Mouse (Mus musculus): ENCODE data around the gene Hsd17b6.
"Not testable (repeated sequence)": the region's sequence is repeated elsewhere in the genome, so short reads cannot be mapped to it uniquely, and the experiment has no call there.

Gene Hsd17b6

DNA sequence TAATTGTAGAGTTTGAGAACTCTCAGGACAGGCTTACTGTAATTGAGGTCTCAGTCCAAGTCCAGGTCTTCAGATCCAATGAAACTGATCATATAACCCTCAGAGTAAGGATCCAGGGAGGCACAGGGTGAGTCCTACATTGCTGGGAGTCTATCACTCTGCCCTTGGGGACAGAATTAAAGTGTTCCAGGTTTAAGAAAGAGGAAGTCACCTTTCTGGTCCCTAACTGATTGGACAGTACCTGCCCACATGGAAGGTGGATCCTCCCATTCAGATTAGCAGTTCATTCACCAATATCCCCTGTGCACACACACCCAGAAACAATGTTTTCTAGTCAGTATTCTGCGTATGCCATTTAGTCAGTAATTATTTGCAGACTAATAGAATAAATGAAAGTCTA, at the start of gene Hsd17b6:
Hsd17b6 (minus strand) TSS at position 166 of the 400 bp plus-strand sequence.
- DNase-seq (ENCODE audit: low read depth, low spot score), result no peak

- DNase-seq (ENCODE audit: low read depth, low spot score), result no peak
Measured at GRCm38 (mm10) chr10:128053001-128053400, 45.6 kb upstream of the Hsd17b6 start.

- not testable (repeated sequence) for DNase-seq (ENCODE audit: low read depth, low spot score)
Measured at GRCm38 (mm10) chr10:128052136-128052535, 44.7 kb upstream of the Hsd17b6 start.

DNA sequence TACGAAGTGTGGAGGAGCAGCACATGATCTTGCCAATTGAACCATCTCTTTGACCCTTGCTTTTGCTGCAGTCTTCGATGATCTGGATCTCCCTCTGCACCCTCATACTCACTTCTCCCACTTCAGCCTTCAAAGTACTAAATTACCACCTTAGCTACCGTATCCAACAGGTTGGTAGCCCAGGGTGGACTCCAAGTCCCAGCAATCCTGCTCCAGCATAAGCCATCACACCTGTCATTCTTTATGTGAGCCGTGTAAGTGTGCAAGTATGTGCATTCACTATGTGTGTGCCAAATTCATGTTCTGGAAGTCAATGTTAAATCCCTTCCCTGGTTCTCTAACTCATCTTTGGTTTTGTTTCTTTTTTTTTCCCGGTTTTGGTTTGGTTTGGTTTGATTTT, 44.2 kb upstream of the Hsd17b6 start:
- no peak for DNase-seq (ENCODE audit: low read depth, low spot score)

- DNase-seq (ENCODE audit: low read depth, low spot score), result no peak
Measured at GRCm38 (mm10) chr10:128050355-128050754, 42.9 kb upstream of the Hsd17b6 start.

DNA sequence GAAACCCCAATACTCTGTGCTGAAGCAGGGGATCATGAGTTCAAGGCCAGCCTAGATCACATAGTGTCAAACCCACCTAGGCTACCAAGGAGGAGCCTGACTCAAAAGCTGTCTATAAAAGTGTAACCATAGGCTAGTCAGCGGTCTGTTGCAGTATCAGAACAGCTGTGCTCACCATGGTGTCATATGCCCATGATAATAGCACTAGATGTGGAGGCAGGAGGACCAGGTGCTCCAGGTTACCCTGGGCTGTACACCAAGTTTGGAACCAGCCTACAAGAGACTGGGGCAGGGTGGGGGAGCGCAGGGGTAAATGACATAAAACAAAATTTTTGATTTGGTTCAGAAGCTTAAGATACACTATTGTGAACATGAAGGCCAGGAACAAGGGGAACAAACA, 42.3 kb upstream of the Hsd17b6 start:
- no peak for DNase-seq (ENCODE audit: low read depth, low spot score)

- DNase-seq (ENCODE audit: low read depth, low spot score), result no peak
Measured at GRCm38 (mm10) chr10:128048157-128048556, 40.7 kb upstream of the Hsd17b6 start.

DNA sequence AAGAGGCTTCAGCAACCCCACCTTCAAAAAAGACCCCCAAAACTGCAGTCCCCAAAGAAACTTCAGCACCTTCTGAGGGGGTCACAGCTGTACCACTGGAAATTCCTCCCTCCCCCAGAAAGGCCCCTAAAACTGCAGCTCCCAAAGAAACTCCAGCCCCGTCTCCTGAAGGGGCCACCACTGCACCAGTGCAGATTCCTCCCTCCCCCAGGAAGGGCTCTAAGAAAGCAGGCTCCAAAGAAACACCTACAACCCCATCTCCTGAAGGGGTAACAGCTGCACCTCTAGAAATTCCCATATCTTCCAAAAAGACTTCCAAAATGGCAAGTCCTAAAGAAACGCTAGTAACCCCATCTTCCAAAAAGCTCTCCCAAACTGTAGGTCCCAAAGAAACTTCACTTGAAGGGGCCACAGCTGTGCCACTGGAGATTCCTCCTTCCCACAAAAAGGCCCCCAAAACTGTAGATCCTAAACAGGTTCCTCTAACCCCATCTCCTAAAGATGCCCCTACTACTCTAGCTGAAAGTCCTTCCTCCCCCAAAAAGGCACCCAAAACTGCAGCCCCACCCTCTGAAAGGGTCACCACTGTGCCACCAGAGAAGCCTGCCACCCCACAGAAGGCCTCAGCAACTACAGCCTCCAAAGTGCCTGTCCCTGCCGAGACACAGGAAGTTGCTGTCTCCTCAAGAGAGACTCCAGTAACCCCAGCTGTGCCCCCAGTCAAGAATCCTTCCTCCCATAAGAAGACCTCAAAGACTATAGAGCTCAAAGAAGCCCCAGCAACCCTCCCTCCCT, 35.8 kb upstream of the Hsd17b6 start:
- DNase-seq (ENCODE audit: low read depth, low spot score), result no peak

- no peak for DNase-seq (ENCODE audit: low read depth, low spot score)
Measured at GRCm38 (mm10) chr10:128042466-128042865, 35.1 kb upstream of the Hsd17b6 start.

DNA sequence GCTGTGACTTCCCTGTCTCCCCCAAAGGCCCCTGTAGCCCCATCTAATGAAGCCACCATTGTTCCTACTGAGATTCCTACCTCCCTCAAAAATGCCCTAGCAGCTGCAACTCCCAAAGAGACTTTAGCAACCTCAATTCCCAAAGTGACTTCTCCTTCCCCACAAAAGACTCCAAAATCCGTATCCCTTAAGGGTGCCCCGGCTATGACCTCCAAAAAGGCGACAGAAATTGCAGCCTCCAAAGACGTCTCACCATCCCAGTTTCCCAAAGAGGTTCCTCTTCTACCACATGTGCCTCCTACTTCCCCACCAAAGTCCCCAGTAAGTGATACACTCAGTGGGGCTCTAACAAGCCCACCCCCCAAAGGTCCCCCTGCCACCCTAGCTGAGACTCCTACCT, 34.2 kb upstream of the Hsd17b6 start:
- no peak for DNase-seq (ENCODE audit: low read depth, low spot score)

DNA sequence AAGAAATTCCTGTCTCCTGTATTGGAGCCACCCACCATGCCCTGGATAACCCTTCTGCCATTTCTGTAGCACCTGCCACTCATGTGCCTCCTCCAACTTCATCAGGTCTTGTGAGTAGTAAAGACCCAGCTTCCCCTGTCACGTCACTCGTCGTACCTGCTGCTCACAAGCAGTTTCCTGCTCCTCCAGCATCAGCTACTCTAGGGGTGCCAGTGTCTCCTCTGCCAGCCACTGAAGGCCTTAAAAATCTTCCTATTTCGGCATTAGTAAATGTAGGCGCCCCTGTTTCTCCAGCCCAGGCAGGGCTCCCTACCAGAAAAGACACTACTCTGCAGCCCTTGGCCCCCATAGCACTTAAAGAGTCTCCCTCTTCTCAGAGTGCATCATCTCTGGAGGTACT, 32.9 kb upstream of the Hsd17b6 start:
- no peak for DNase-seq (ENCODE audit: low read depth, low spot score)

GRCm38 (mm10) chr10:128039858-128040257, 32.4 kb upstream of the Hsd17b6 start:
- no peak for DNase-seq (ENCODE audit: low read depth, low spot score)

DNA sequence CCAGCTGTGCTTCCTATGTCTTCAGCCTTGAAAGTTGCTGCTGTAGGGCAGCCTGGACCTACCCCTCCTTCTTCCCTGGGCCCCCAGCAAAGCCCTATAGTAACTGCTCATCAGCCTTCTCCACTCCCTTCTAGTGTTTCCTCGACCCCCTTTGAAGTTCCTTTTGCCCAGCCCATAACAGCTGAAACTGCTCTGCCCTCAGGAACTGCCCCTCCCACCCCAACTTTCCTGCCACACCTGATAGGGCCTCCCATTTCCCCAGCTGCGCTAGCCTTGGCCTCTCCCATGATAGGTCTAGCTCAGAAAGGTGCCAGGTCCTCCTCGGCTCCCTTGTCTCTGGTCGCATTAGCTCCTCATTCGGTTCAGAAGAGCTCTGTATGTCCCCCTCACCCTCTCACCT, 31.8 kb upstream of the Hsd17b6 start:
- no peak for DNase-seq (ENCODE audit: low read depth, low spot score)

DNA sequence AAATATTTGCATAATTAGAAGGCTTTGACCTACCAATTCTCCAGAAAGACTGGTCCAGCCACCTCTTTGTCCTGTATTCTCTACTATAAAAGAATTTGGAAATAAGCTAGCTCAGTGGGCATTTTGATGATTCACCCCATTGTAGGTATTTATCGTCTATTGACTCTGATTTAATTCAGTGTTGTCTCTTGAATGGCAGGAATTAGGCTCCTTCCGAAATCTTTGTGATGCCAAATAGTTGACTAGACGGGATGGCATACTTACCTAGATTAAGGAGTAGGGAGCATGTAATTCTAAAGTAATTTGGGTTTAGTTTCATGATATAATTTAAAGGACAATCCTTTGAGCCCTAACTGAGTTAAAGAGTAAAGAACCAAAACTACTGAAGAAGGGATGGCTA, 30.5 kb upstream of the Hsd17b6 start:
- no peak for DNase-seq (ENCODE audit: low read depth, low spot score)

DNA sequence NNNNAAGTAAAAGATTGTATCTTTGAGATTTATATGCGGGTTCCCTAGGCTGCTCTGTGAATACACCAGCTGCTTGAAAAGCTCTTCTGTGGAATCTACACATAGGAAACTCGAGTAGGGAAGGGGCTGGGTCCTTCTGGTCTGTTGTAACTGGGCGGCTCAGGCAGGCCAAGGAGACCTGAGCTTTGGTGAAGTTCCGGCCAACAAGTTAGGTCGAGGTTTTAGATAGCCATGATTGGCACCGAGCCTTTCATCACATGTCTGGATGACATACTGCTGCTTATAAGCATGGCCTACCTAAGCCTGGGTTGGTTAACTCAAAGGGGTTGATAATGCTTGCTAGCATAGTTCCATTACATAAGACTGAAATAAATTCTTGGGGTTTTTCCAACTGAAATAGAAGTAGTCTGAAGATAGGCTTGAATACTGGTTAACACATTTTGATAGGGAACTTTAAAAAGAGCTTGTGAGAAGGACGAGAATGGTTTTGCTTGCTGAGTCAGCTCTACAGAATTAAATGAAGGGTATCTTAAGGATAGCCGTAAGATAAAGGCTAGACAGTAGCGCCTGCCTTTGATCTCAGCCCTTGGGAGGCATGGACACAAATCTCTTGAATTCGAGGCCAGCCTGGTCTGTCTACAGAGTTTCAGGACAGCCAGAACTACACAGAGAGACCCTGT, 29.5 kb upstream of the Hsd17b6 start:
- no peak for DNase-seq (ENCODE audit: low read depth, low spot score)

DNA sequence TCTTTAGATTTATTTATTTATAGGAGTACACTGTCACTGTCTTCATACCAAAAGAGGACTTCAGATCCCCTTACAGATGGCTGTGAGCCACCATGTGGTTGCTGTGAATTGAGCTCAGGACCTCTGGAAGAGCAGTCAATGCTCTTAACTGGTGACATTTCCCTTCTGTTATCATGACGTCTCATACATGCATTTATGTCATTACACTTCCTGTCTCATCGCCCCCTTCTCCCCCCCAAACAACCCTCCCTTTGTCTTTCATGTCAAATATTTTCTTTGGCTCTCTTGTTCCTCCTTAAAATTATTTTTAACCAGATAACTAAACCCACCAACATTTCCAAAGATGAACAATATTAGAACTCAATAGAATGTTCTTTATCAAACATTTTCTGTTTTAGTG, 23.4 kb upstream of the Hsd17b6 start:
- no peak for DNase-seq (ENCODE audit: low read depth, low spot score)

DNA sequence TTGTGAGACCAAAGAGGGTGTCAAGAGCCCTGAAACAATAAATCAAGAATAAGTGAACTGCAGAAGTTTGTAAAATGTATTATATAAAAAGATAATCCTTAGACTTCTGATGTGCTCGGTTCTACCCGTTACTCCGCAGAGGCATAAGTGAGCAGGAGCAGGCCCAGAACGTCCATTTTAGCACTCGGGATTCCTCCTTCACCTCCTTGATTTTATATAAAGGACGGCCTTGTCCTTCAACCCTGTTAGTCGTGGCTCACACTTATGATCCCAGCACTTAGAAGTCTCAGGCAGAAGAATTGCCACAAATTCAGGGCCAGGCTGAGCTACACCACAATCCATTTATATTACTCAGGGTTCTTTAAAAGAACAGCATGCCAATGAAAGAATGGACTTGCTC, 22.5 kb upstream of the Hsd17b6 start:
- no peak for DNase-seq (ENCODE audit: low read depth, low spot score)

DNA sequence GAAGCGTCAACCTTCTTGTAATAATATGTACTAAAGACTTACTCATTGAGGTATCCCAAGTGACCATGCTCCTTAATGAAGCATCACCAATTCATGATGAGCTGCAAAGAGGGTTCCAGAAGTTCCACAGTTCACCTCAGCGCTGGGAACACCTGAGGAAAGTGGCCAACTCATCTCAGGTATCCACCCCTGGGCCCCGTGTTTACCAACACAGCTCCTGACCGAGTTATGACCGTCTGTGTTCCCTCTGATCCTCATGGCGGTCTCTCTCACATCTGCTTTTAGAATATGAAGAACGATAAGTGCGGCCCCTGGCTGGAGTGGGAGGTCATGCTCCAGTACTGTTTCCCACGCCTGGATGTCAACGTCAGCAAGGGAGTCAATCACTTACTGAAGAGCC, 16.1 kb upstream of the Hsd17b6 start:
- no peak for DNase-seq (ENCODE audit: low read depth, low spot score)

GRCm38 (mm10) chr10:128022196-128022595, 14.8 kb upstream of the Hsd17b6 start:
- no peak for DNase-seq (ENCODE audit: low read depth, low spot score)

DNA sequence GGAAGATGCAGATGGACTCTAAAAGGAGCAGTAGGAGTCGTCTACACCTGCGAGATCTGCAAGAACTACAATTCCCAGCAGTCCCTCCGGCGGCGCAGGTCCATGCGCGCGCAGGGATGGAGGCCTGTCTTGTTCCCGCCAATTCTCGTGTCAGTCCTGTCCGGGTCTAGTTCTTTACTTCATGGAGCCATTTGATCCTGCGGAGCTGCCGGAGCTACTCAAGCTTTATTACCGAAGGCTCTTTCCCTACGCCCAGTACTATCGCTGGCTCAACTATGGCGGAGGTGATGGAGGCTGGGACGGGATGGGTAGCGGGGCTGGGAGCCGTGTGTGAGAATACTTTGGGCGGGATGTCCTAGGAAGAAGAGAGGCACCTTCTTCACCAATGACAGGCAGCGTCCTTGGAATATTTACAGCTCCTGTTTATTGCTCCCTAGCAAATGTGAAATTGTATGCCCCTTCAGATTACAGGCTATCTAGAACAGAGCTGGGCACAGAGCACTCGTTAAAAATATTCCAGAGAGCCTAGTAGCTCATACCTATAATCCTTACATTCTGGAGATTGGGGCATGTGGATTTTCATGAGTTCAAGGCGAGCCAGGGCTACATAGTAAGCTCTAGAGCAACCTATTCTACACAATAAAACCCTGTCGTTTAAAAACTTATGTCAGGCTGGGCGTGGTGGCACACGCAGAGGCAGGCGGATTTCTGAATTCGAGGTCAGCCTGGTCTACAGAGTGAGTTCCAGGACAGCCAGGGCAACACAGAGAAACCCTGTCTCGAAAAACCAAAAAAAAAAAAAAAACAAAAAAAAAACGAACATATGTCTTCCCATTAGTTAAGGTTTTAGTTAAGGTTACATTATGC, 7.9 kb upstream of the Hsd17b6 start, which contains the start of gene Prim1:
Prim1 (plus strand) TSS at position 101 of the 867 bp plus-strand sequence.
- DNase-seq (ENCODE audit: low read depth, low spot score), result peak; percentile 45

- no peak for DNase-seq (ENCODE audit: low read depth, low spot score)
Measured at GRCm38 (mm10) chr10:128009735-128010134, 2.3 kb upstream of the Hsd17b6 start.
